Mouse (Mus musculus) liver, embryonic 12.5 days (tissue): ENCODE measurements at regions not wholly inside any gene's neighbourhood (a gene's known extent, or its start where the extent isn't known, plus 50 kb on each side); places are given as distances from the start of the nearest gene placed in this dataset.
"Not testable (repeated sequence)": the region's sequence is repeated elsewhere in the genome, so short reads cannot be mapped to it uniquely, and the experiment has no call there.

Experiments
- ATAC-seq: fragments of 200-750 bp; cut with Nextera tagmentation; 2 replicates; pipeline ENCODE4 v1.8.0; 2017; ENCODE audit warnings: moderate number of reproducible peaks, mild to moderate bottlenecking, moderate library complexity
- H3K27ac ChIP-seq: fragments of 300-500 bp; sonication (generic); 2 replicates; pipeline ENCODE4 v1.5.1; 2016; ENCODE audit warnings: mild to moderate bottlenecking
- H3K27me3 ChIP-seq: fragments of 300-500 bp; sonication (generic); replicated peaks from 2 replicates; pipeline ENCODE4 v1.6.1; 2016; ENCODE audit warnings: mild to moderate bottlenecking, moderate library complexity
- H3K36me3 ChIP-seq: fragments of 300-500 bp; sonication (generic); 2 replicates; pipeline ENCODE4 v1.6.1; 2016; ENCODE audit warnings: mild to moderate bottlenecking, moderate library complexity
- H3K4me1 ChIP-seq: fragments of 300-500 bp; sonication (generic); 2 replicates; pipeline ENCODE4 v1.6.1; 2016
- H3K4me2 ChIP-seq: fragments of 300-500 bp; sonication (generic); 2 replicates; pipeline ENCODE4 v1.6.1; 2016; ENCODE audit warnings: mild to moderate bottlenecking, moderate library complexity
- H3K4me3 ChIP-seq: fragments of 300-500 bp; sonication (generic); 2 replicates; pipeline ENCODE4 v1.5.1; 2016; ENCODE audit warnings: mild to moderate bottlenecking, moderate library complexity
- H3K9ac ChIP-seq: fragments of 300-500 bp; sonication (generic); 2 replicates; pipeline ENCODE4 v1.6.1; 2016; ENCODE audit warnings: mild to moderate bottlenecking, moderate library complexity
- H3K9me3 ChIP-seq: fragments of 300-500 bp; sonication (generic); replicated peaks from 2 replicates; pipeline ENCODE4 v1.6.1; 2016; ENCODE audit warnings: mild to moderate bottlenecking, moderate library complexity
- WGBS: fragments of 180-500 bp; shearing (Covaris S2); methylation state at CpG from one replicate; pipeline ENCODE4 v1.1.7; 2016; ENCODE audit not compliant: insufficient replicate concordance; 5-methylcytosine and 5-hydroxymethylcytosine counted together

DNA sequence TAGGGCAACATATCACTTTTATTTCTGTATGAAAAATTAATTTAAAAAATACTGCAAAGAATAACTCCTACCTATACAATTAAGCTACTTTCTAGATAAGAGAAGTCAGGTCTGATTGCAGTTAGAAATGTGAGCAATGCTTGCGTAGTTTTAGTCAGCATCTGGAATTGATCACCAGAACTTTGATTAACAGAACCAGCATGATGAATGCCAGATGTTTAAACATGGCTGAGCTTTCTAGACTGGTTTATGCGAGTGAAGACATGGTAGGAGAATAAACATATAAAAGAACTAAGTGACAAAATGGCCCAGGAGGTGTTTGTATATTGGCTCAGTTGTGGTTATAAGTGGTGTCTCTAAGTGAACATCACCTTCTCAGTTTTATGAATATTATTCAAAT is 1970.7 kb downstream of the 9330182O14Rik start:
- Histone ChIP-seq H3K4me2 (no peak overlapping the region), H3K4me1 (no peaks in the 10 kb centered on the region), H3K36me3 (no peaks in the 10 kb centered on the region), H3K9ac (no peak overlapping the region), H3K27me3 (no peaks in the 10 kb centered on the region), H3K27ac (no peak overlapping the region), H3K9me3 (no peaks in the 10 kb centered on the region), H3K4me3 (no peak overlapping the region)
- WGBS = 60% methylated on average over 2 of the region's 2 CpGs
- no peak for ATAC-seq

DNA sequence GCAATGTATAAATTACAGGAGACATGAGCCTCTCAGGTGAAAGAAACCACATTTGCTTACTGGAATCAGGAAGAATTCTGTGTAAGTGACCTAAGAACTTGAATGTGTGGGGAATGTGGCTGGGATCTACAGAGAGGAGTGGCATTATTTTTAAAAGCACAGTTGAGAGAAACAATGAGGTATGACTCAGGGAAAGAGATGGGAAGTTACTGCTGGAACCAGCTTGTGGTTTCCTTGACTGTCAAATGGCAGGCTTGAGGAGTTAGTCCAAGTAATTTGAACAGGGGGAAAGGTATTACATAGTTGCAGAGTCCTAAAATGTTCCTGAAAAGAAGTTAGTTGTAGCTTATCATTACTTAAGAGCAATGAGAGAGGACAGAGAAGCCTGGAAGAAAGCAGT is 1972.9 kb downstream of the 9330182O14Rik start:
- no peak for ATAC-seq
- Histone ChIP-seq H3K27me3 (no peaks in the 10 kb centered on the region), H3K4me2 (no peak overlapping the region), H3K9ac (no peak overlapping the region), H3K4me3 (no peak overlapping the region), H3K4me1 (no peaks in the 10 kb centered on the region), H3K9me3 (no peaks in the 10 kb centered on the region), H3K27ac (no peak overlapping the region), H3K36me3 (no peaks in the 10 kb centered on the region)

- H3K36me3 ChIP-seq = no peaks in the 10 kb centered on the region
- 68% methylated on average over 5 of the region's 5 CpGs for WGBS
- no peak overlapping the region for H3K27ac ChIP-seq
- H3K4me3 ChIP-seq = no peak overlapping the region
- no peak for ATAC-seq
- no peaks in the 10 kb centered on the region for H3K9me3 ChIP-seq
- H3K27me3 ChIP-seq = no peaks in the 10 kb centered on the region
- H3K4me1 ChIP-seq = no peaks in the 10 kb centered on the region
- H3K9ac ChIP-seq = no peak overlapping the region
- H3K4me2 ChIP-seq = no peak overlapping the region
These were observed 1977.6 kb downstream of the 9330182O14Rik start for GRCm38 (mm10) chr15:42111811-42112210.

DNA sequence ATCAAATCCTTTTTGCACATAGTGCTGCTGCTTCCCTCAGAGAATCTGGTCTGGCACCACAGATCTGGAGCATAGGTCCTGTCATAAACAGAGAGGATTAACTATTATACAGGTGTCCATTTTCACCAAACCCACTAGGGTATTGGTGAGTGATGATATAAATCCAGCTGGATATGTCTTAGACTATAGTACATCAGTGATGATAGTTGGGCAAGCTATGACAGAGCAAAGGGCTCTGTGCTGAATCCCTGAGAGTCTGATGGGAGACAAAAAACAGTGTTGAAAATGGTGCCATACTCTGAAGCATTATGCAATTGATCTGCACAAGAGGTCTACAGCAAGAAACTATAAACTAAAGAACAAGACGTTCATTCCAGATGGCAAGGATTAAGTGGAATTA is 1993.3 kb downstream of the 9330182O14Rik start:
- WGBS = 65% methylated on average over 1 of the region's 1 CpGs
- H3K9ac ChIP-seq = no peak overlapping the region

DNA sequence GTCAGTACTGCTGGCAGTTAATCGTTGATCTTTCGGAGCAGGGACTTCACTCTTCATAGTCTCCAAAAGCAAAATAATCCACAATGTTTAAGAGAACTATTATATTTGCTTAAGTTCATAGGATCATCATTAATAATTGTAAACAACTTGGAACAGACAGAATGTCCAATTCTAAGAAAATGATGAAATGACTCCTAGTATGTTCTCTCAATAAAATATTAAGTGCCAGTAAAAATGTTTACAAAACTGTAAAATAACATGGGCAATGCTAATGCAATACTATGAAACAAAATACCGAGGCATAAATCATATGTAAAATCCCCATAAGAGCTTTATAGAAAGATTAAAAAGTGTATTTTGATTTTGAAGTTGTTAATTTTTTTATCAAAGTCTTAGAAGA is 1994.8 kb downstream of the 9330182O14Rik start:
- no peaks in the 10 kb centered on the region for H3K9me3 ChIP-seq
- ATAC-seq = no peak
- H3K4me1 ChIP-seq = no peaks in the 10 kb centered on the region
- H3K27me3 ChIP-seq = no peaks in the 10 kb centered on the region
- no peak overlapping the region for H3K4me2 ChIP-seq
- 75% methylated on average over 3 of the region's 3 CpGs for WGBS
- H3K36me3 ChIP-seq = no peaks in the 10 kb centered on the region
- no peak overlapping the region for H3K9ac ChIP-seq
- H3K4me3 ChIP-seq = no peak overlapping the region
- H3K27ac ChIP-seq = no peak overlapping the region

More for the DNA sequence above, 1993.3 kb downstream of the 9330182O14Rik start:
- Histone ChIP-seq H3K4me3 (no peak overlapping the region), H3K9me3 (no peaks in the 10 kb centered on the region), H3K4me1 (no peaks in the 10 kb centered on the region), H3K4me2 (no peak overlapping the region), H3K36me3 (no peaks in the 10 kb centered on the region), H3K27me3 (no peaks in the 10 kb centered on the region), H3K27ac (no peak overlapping the region)
- ATAC-seq = no peak

GRCm38 (mm10) chr15:42166546-42166945 is 2032.4 kb downstream of the 9330182O14Rik start:
- H3K36me3 ChIP-seq = no peaks in the 10 kb centered on the region
- no peaks in the 10 kb centered on the region for H3K27me3 ChIP-seq
- H3K9ac ChIP-seq = no peak overlapping the region
- no peaks in the 10 kb centered on the region for H3K4me1 ChIP-seq
- H3K4me3 ChIP-seq = no peak overlapping the region
- H3K4me2 ChIP-seq = no peak overlapping the region
- H3K27ac ChIP-seq = no peak overlapping the region
- H3K9me3 ChIP-seq = no peaks in the 10 kb centered on the region
- no peak for ATAC-seq

GRCm38 (mm10) chr15:42177766-42178165 is 2043.6 kb downstream of the 9330182O14Rik start:
- not testable (repeated sequence) for H3K4me2 ChIP-seq, H3K4me1 ChIP-seq, H3K9me3 ChIP-seq, H3K36me3 ChIP-seq, H3K27me3 ChIP-seq, ATAC-seq, H3K27ac ChIP-seq, H3K4me3 ChIP-seq, H3K9ac ChIP-seq
- WGBS = 52% methylated on average over 1 of the region's 1 CpGs

DNA sequence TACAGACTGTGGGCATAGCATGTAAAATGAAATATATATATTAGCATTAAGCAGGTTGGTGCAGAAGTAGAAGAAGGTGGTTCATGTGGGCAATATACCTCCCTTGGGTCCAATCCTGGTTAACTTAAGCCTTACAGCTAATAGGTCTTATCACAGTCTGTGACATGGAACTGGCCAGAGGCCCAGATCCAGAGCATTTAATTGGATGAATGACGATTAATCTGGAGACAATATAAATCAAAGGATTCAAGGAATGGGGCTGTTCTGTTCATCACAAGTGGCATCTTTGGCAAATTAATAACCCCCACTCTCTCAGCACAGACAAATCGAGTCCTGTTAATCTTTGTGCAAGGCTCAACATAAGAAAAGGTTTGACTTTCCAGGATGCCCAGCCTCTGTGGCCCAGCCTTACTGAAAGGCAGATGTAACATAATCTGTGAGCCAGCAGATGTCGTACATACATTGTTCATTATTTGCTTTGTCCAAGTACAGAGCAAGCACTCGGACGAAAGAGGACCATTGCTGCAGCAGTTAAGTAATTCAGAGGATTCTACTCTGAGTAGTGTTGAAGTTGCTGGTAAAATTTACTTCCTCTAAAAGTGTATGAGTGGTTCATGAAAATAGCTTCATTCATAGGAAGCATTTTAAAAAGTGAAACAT is 2073.2 kb downstream of the 9330182O14Rik start:
- Histone ChIP-seq H3K27me3 (no peaks in the 10 kb centered on the region), H3K36me3 (no peaks in the 10 kb centered on the region), H3K9me3 (no peaks in the 10 kb centered on the region), H3K4me2 (no peak overlapping the region), H3K27ac (no peak overlapping the region), H3K9ac (no peak overlapping the region), H3K4me1 (no peaks in the 10 kb centered on the region), H3K4me3 (no peak overlapping the region)
- ATAC-seq = no peak
- 47% methylated on average over 5 of the region's 5 CpGs for WGBS

DNA sequence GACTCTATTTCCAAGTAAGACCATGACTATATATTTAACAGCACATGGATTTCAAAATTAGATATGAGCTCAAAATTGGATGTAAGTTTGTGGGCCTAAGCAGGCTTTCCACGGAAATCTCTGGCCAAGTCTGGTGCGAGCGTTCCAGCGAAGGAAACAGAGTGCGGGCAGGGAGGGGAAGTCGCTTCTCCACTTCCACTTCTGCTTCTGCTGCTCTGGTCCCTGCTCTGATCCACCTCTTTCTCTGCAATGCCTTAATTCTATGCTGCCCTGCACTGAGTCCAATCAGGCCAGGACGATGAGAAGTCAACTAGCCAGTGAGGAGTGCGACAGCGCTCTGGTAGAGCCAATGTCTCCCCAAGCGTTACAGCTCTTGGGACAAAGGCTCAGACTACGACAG is 2085.3 kb downstream of the 9330182O14Rik start:
- H3K27ac ChIP-seq = no peak overlapping the region
- H3K27me3 ChIP-seq = no peaks in the 10 kb centered on the region
- no peak overlapping the region for H3K4me2 ChIP-seq
- no peak overlapping the region for H3K4me3 ChIP-seq
- 61% methylated on average over 11 of the region's 11 CpGs for WGBS
- no peaks in the 10 kb centered on the region for H3K36me3 ChIP-seq
- no peak overlapping the region for H3K9ac ChIP-seq
- no peak for ATAC-seq
- no peaks in the 10 kb centered on the region for H3K4me1 ChIP-seq
- no peaks in the 10 kb centered on the region for H3K9me3 ChIP-seq

DNA sequence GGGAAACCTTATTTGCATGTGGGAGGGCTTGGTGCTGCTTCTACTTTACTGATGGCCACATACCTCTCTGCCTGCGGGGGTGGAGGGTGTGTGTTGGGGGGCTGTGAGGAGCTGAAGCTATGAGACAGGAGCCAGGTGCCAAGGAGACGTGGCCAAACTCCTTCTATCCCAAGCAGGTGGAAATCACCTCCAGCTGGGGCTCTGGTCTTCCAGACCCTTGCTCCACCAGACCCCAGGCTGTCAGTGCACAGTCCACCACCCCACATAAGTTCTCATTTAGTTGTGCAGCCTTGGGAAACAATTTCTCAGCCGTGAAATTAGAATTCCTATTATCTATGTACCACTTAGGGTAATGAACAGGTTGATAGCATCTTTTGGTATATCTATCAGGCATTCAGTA is 2085.8 kb downstream of the 9330182O14Rik start:
- no peak overlapping the region for H3K9ac ChIP-seq
- ATAC-seq = no peak
- H3K36me3 ChIP-seq = no peaks in the 10 kb centered on the region
- H3K27me3 ChIP-seq = no peaks in the 10 kb centered on the region
- no peak overlapping the region for H3K4me3 ChIP-seq
- 71% methylated on average over 3 of the region's 3 CpGs for WGBS
- H3K27ac ChIP-seq = no peak overlapping the region
- H3K4me2 ChIP-seq = no peak overlapping the region
- no peaks in the 10 kb centered on the region for H3K9me3 ChIP-seq
- no peaks in the 10 kb centered on the region for H3K4me1 ChIP-seq

- H3K27ac ChIP-seq = no peak overlapping the region
- no peaks in the 10 kb centered on the region for H3K27me3 ChIP-seq
- no peaks in the 10 kb centered on the region for H3K9me3 ChIP-seq
- no peak overlapping the region for H3K4me3 ChIP-seq
- no peak for ATAC-seq
- H3K36me3 ChIP-seq = no peaks in the 10 kb centered on the region
- WGBS = 54% methylated on average over 1 of the region's 1 CpGs
- no peak overlapping the region for H3K4me2 ChIP-seq
- no peak overlapping the region for H3K9ac ChIP-seq
- H3K4me1 ChIP-seq = no peaks in the 10 kb centered on the region
These were observed 2090.8 kb downstream of the 9330182O14Rik start for GRCm38 (mm10) chr15:42225006-42225405.

GRCm38 (mm10) chr15:42231692-42232091 is 2097.5 kb downstream of the 9330182O14Rik start:
- Histone ChIP-seq H3K9me3 (no peaks in the 10 kb centered on the region; the same call in 1 of the 2 replicates), H3K4me2 (no peak overlapping the region), H3K36me3 (no peaks in the 10 kb centered on the region), H3K4me3 (no peak overlapping the region), H3K4me1 (no peaks in the 10 kb centered on the region), H3K27ac (no peak overlapping the region), H3K9ac (no peak overlapping the region), H3K27me3 (no peaks in the 10 kb centered on the region)
- WGBS = 73% methylated on average over 3 of the region's 3 CpGs
- ATAC-seq = no peak

DNA sequence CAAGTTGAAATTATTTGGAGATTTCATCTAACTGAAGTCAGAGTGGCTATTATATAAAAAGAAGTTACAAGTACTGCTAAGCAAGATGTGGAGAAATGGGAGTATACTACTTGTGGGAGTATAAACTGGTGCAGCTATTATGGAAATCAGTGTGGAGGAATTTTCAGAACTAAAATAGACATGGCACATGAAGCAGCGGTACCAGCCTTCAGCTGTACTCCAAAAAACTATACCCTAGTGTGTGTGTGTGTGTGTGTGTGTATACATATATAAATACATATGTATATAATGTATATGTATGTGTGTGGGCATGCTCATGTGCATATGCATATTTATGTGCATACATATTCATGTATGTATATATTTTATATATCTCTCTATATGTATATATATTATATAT is 2112.6 kb downstream of the 9330182O14Rik start:
- Histone ChIP-seq H3K27me3 (no peaks in the 10 kb centered on the region), H3K36me3 (no peaks in the 10 kb centered on the region), H3K4me3 (no peak overlapping the region), H3K9me3 (no peaks in the 10 kb centered on the region), H3K9ac (no peak overlapping the region), H3K27ac (no peak overlapping the region), H3K4me1 (no peaks in the 10 kb centered on the region), H3K4me2 (no peak overlapping the region)
- WGBS = 85% methylated on average over 1 of the region's 1 CpGs
- no peak for ATAC-seq
